Mouse (Mus musculus): Measurements from ENCODE around the gene Jph4.

DNA sequence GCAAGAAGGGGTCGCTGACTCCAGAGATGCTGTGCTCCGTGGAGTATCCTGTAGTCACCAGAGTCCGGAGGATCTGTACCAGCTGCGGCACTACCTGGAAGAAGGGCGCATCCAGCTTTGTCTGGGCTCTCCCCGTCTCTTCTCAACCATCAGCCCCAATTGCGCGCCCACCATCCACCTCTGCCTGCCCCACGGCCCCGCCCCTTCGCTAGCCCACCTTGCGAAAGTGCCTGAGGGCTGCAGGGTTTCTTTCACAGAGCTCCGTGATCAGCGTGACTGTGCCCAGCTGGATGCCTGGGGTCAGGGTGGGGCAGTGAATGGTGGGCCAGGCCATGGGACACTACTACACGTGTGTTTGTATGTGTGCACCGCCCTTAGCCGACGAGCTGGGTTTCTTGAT lies 12.4 kb downstream of the Jph4 start:
- TF ChIP-seq CTCF (IDR thresholded peaks at IDR 0.05) (no peak), POLR2A (IDR thresholded peaks at IDR 0.05; ENCODE audit: insufficient read depth, low read depth, low read length) (no peak)
